Mouse (Mus musculus) erythroblast, embryonic 14.5 days (primary cell): Measurements from ENCODE around the gene Bglap2. TPM values are rescaled to one million over a fixed set of nuclear protein-coding genes. Genes with fewer than 3 reads are reported as not detected.

Source experiments
- H3K27me3 ChIP-seq: 2 replicates; pipeline ENCODE4 v1.6.1; 2012; ENCODE audit warnings: inconsistent platforms; ENCODE audit not compliant: control insufficient read depth
- H3K36me3 ChIP-seq: 2 replicates; pipeline ENCODE4 v1.6.1; 2012; ENCODE audit warnings: mild to moderate bottlenecking, inconsistent platforms; ENCODE audit not compliant: control insufficient read depth
- H3K4me1 ChIP-seq: 2 replicates; pipeline ENCODE4 v1.6.1; 2012; ENCODE audit warnings: inconsistent platforms; ENCODE audit not compliant: control insufficient read depth
- H3K4me3 ChIP-seq: replicated peaks from 2 replicates; pipeline ENCODE3; 2012; ENCODE audit warnings: moderate library complexity, mild to moderate bottlenecking, inconsistent platforms
- H3K9me3 ChIP-seq: 2 replicates; pipeline ENCODE4 v1.6.1; 2012; ENCODE audit warnings: low read length, inconsistent platforms, mixed read lengths; ENCODE audit not compliant: control insufficient read depth
- GATA1 ChIP-seq: IDR thresholded peaks from 2 replicates; pipeline ENCODE4 v1.6.1; 2012; ENCODE audit warnings: low read length, inconsistent platforms, mixed read lengths
- TAL1 ChIP-seq: IDR thresholded peaks from 3 replicates; pipeline ENCODE4 v1.6.1; 2012; ENCODE audit warnings: low read length, inconsistent platforms, mixed read lengths
- polyA plus RNA-seq: library from polyadenylated mRNA; stranded (reverse); fragments of >175 nt; gene quantifications from 2 replicates; pipeline ENCODE4 v1.2.3, GENCODE M21; 2012

Gene Bglap2
- polyA plus RNA-seq, 1 experiment, result not detected

- no peak for TF ChIP-seq TAL1
- no peak for TF ChIP-seq GATA1
- peaks cover 83% of the 10 kb centered on the region for H3K36me3 ChIP-seq
- H3K9me3 ChIP-seq, result no peaks in the 10 kb centered on the region
- peaks cover 91% of the 10 kb centered on the region for H3K4me1 ChIP-seq
- no peaks in the 10 kb centered on the region for H3K27me3 ChIP-seq
- no peak overlapping the region for H3K4me3 ChIP-seq
Observed at GRCm38 (mm10) chr3:88412636-88413035, 34.1 kb upstream of the Bglap2 start.

DNA sequence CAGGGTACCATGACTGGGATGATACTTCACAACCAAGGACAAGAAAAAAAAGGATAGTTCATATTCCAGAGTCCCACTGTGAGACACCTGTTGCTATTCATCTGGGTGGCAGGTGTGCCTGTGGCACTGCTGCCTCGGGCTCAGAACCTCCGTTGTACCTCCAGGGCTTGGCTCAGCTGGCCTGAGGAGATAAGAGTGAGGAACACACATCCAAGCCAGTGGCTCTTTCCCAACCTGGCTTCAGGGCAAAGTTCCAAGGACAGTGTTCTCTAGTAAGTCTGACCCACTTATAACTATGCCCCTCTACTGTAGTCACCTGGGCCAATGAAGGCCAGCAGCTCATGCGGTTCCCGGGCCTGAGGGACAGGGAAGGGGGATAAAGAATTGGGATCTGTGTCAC is 33.2 kb upstream of the Bglap2 start:
- Histone ChIP-seq H3K4me3 (peak overlapping the region; percentile 78), H3K27me3 (no peaks in the 10 kb centered on the region), H3K4me1 (peaks cover 92% of the 10 kb centered on the region), H3K36me3 (peaks cover 82% of the 10 kb centered on the region), H3K9me3 (no peaks in the 10 kb centered on the region)
- TF ChIP-seq TAL1, result peak; percentile 79
- peak; percentile 77 for TF ChIP-seq GATA1

DNA sequence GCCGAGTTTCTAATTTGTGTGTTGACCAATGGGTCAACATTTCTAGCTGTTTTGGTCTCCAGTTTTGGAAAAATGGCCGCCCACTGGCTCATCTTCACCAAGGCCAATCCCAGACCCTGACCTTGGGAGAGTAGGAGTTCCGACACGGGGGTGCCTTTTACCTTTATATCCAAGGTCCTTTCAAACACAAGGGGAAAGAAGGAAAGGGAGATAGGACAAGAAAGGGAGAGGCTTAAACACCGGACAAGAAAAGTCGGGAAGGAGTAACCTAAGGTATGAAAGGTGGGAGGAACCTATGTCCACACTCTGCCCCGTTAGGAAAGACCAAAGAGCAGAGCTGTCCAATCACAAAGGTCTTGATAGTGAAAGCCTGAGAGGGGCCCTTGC is 32.1 kb upstream of the Bglap2 start:
- peak overlapping the region; percentile 78 for H3K4me3 ChIP-seq
- H3K36me3 ChIP-seq, result peaks cover 80% of the 10 kb centered on the region
- TF ChIP-seq GATA1 (no peak), TAL1 (no peak)
- H3K9me3 ChIP-seq, result no peaks in the 10 kb centered on the region
- H3K27me3 ChIP-seq, result no peaks in the 10 kb centered on the region
- H3K4me1 ChIP-seq, result peaks cover 87% of the 10 kb centered on the region

- no peaks in the 10 kb centered on the region for H3K27me3 ChIP-seq
- H3K9me3 ChIP-seq, result no peaks in the 10 kb centered on the region
- H3K4me3 ChIP-seq, result peak within 1 kb of the TSS; percentile 78
- TF ChIP-seq TAL1, result no peak
- TF ChIP-seq GATA1, result no peak
- peaks cover 81% of the 10 kb centered on the region for H3K4me1 ChIP-seq
- peaks cover 77% of the 10 kb centered on the region for H3K36me3 ChIP-seq
Observed at GRCm38 (mm10) chr3:88409741-88410644, 31.5 kb upstream of the Bglap2 start, which contains the start of gene Pmf1. Pmf1 (minus strand) TSS chr3:88410331.

DNA sequence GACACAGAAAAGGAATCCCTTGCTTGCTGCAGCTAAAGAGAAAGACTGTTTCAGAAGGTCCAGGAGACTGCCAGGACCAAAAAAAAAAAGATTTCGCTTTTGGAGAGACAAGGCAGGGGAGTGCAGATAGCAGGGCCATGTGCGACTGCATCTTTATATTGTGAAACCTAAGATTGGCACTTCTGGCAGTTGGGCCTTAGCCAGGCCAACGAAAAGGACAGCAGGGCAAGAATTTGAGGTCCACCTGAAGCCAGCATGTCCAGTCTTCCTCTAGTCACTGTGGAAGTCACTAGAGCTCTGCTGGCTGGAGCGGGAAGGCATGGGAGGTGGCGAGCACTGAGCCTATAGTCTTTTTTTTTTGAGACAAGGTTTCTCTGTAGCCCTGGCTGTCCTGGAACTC is 30.5 kb upstream of the Bglap2 start:
- no peaks in the 10 kb centered on the region for H3K27me3 ChIP-seq
- peaks cover 73% of the 10 kb centered on the region for H3K4me1 ChIP-seq
- peak overlapping the region; percentile 78 for H3K4me3 ChIP-seq
- TF ChIP-seq TAL1 (no peak), GATA1 (no peak)
- H3K36me3 ChIP-seq, result peaks cover 73% of the 10 kb centered on the region
- H3K9me3 ChIP-seq, result no peaks in the 10 kb centered on the region

DNA sequence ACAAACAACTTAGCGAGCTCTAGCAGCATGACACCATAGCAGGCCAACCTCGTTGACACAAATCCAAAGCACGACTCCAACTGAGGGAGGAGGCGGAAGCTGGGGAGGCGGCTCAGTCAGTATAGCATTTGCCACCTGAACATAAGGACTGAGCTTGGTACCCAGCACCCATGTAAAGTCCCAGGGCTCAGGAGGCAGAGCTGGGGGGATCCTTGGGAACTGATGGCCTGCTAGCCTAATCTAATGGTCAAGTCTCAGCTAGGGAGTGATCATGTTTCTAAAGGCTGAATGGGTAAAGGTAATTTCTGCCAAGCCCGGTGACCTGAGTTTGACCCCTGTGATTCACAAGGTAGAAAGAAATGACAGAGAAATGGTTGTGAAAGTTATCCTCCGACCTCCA is 29.0 kb upstream of the Bglap2 start:
- TF ChIP-seq TAL1 (no peak), GATA1 (no peak)
- H3K4me1 ChIP-seq, result peaks cover 60% of the 10 kb centered on the region
- H3K4me3 ChIP-seq, result no peak overlapping the region
- H3K9me3 ChIP-seq, result no peaks in the 10 kb centered on the region
- H3K27me3 ChIP-seq, result no peaks in the 10 kb centered on the region
- peaks cover 73% of the 10 kb centered on the region for H3K36me3 ChIP-seq

DNA sequence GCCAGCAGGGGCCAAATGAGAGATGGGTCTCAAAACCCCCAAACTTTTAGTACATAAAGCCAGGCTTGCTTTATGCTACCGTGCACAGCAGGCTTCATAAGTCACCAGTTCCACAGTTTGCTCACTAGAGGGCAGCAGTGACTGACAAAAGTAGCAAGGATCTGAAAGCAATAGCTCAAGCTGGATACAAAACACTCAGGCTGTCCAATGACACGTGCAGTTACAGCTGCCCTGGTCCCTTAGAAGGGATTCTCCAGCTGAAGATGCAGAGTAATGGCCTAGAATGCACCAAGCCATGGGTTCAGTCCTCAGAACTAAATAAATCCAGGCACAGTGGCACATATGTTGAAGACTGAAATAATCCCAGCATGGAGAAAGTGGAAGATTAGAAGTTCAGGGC is 28.6 kb upstream of the Bglap2 start:
- Histone ChIP-seq H3K9me3 (no peaks in the 10 kb centered on the region), H3K36me3 (peaks cover 73% of the 10 kb centered on the region), H3K4me1 (peaks cover 55% of the 10 kb centered on the region), H3K27me3 (no peaks in the 10 kb centered on the region), H3K4me3 (no peak overlapping the region)
- TF ChIP-seq TAL1 (no peak), GATA1 (no peak)

DNA sequence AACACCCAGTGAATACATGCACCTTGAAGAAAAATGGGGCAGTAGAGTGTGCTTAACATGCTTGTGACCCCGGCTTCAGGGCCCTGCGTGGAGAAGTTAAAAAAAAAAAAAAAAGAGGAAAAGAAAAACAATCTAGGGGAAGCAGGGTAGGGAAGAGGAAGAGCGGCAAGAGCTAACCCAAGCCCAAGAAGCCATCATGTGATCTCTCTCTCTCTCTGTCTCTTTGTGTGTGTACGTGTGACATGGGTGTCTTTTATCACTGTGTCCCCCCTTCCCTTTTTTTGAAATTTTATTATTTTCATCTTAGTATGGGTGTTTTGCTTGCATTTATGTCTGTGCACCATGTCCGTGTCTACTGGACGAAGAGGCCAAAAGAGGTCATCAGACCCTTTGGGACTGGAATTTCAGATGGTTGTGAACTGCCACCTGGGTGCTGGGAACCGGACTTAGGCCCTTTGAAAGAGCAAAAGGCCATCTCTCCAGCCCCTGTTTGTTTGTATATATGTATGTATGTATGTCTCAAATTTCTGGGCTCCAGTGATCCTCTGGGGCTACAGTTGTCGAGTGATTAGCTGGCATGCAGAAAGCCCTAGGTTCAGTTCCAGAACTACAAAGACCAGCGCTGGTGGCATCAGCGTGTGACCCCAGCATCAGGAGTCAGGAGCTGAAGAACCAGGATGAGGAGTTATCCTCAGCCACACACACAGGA is 25.2 kb upstream of the Bglap2 start:
- Histone ChIP-seq H3K36me3 (peaks cover 83% of the 10 kb centered on the region), H3K9me3 (peaks cover 3% of the 10 kb centered on the region; the same call in 1 of the 2 replicates), H3K27me3 (no peaks in the 10 kb centered on the region), H3K4me1 (peaks cover 27% of the 10 kb centered on the region), H3K4me3 (no peak overlapping the region)
- TF ChIP-seq GATA1 (no peak), TAL1 (no peak)

DNA sequence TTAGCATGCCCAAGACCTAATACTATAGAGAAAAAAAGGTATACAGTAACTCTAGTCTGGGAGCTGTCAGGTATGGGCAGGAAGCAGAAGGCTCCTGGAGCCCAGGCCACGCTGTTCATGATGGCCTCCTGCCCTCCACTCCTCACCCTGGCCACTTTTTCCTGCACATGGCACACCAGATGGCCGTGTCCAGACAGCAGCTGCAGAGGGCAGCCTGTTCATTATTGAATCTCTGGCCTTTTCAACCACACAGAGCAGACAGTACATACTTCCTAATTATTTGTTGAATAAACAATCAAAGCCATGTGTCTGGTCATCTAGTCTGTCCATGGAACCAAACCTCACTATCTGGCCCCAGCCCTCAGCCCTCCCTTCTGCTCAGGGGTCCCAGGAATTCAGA is 20.2 kb upstream of the Bglap2 start:
- no peak overlapping the region for H3K4me3 ChIP-seq
- H3K36me3 ChIP-seq, result peaks cover 91% of the 10 kb centered on the region
- TF ChIP-seq GATA1 (no peak), TAL1 (no peak)
- peaks cover 3% of the 10 kb centered on the region; the same call in 1 of the 2 replicates for H3K4me1 ChIP-seq
- H3K27me3 ChIP-seq, result no peaks in the 10 kb centered on the region
- H3K9me3 ChIP-seq, result peaks cover 3% of the 10 kb centered on the region; the same call in 1 of the 2 replicates
